Mouse (Mus musculus) gastrocnemius, postnatal 25 days (tissue): ENCODE data around the gene Ewsr1. TPM values are rescaled to one million over a fixed set of nuclear protein-coding genes. Genes with fewer than 3 reads are reported as not detected.
A peak's percentile ranks its signal among the peaks of the same experiment; 100 is the strongest.

Experiments
- DNase-seq: peaks from one replicate; pipeline ENCODE4 v3.0.0; 2022
- long read RNA-seq, 2 experiments: library from polyadenylated mRNA; stranded (forward); transcript quantifications; one replicate each; pipeline ENCODE4 v2.0.0; 2021
- total RNA-seq, 2 experiments: library from RNA; stranded (reverse); gene quantifications; 1 replicate in 1 of 2; 2 replicates in 1 of 2; pipeline ENCODE4 v1.2.3; 2021

The Ewsr1 gene
- total RNA-seq: 10 to 100 TPM; 69.3 to 82.6 TPM
- long read RNA-seq, experiment 1, transcript Ewsr1-203 (17 exons, 2,588 nt): major isoform, 22 of 81 reads
- long read RNA-seq, experiment 1, partial matches to known transcripts: 39 of 81 reads
- long read RNA-seq, experiment 1, other reads (novel, unspliced or antisense): 20 of 81 reads
- long read RNA-seq, experiment 2, transcript Ewsr1-203 (17 exons, 2,588 nt): major isoform, 48 of 132 reads
- long read RNA-seq, experiment 2, partial matches to known transcripts: 50 of 132 reads
- long read RNA-seq, experiment 2, other reads (novel, unspliced or antisense): 32 of 132 reads

DNA sequence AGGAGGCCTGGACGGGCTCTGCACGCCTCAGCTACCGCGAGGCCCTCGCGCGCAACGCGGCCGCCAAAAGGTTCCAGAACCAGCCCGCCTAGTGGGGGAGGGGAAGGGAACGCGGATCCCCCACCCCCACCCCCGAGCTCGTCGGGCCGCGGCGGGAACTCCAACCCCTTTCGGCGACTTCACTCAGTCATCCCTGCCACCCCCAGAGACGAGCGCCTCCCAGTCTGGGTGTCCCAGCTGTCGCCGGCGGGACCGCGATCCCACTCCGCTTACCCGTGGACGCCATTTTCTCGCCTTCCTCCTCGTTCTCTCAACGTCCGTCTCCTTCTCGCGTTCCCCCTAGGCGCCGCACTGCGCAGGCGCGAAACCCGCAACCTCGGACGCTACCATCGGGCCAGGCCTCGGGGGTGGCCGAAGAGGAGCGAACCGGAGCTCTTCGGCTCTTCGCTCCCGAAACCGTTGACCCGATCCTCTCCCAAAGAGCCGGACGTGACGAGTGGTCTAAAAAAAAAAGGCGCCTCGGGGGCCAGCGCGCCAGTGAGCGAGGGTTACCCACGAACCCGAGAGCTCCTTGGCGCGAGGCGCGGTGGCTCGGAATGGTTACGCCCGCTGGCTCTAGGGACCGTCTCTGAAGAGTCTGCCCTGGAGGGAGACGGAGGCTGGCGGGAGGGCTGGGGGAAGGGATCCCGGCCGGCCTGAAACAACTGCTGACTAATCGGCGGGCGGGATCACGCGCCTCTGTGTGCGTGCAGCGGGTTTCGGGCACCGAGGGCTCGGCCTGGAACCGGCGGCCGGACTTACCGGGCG lies at the start of gene Ewsr1, which contains the start of gene Rhbdd3:
TSS of gene Ewsr1 (minus strand) at position 531 of the 807 bp plus-strand sequence.
TSS of gene Rhbdd3 (plus strand) at position 191 of the 807 bp plus-strand sequence.
- peak; percentile 96 for DNase-seq

DNA sequence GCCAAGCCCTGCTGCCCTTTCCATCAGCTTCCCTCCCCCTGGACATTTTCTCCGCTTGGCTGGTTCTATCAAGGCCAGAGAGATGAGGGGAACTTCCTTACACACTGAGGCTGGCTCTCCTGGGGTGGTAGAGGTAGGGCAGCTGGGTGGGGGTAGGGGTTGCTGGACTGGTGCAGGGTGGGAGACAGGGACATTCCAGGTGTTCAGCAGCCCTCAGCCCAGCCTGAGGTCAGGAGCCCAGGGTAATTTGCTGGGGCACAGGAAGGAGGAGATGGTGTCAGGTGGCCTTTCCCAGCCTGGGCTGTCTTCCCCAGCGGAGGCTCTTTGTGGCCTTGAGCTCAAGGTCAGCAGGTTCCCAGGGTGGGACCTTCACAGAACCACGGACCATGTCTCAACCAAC lies 46.5 kb upstream of the Ewsr1 start:
- DNase-seq: no peak

DNA sequence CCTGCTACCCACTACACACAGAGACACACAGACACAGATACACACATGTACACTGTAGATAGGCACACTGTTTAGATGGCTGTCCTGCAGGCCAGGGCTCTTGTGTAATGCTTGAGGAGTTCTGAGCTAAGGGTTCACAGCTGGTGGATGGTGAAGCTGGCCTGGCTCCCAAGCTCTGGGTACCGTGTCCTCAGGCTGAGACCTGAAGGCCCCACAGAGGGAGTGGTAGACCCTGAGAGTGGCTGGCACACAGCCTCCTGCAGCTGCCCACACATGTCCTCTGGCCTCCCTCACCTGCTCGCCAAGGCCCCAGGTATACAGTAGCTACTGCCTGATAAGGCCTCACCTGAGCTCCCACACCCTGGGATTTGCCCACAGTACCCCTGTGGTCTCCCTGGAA lies 42.9 kb upstream of the Ewsr1 start:
- no peak for DNase-seq

DNA sequence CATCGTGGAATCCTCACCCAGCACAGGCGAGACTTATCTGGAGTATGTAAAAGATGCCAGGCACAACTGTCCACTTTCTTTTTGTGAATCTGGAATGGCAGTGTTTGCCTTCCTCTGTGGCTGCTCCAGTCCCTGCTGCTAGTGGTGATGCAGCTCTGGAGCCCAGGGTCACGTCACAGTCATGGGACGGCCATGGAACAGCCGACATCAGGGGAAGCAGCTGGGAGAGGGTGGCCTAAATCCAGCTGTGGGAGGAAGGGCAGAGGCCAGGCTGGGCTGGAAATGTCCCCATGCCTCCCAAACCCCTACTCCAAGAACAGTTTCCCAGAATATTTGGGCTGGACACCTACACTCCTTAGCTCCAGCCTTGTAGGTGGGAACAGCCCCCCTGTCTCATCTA lies 42.2 kb upstream of the Ewsr1 start:
- no peak for DNase-seq

DNA sequence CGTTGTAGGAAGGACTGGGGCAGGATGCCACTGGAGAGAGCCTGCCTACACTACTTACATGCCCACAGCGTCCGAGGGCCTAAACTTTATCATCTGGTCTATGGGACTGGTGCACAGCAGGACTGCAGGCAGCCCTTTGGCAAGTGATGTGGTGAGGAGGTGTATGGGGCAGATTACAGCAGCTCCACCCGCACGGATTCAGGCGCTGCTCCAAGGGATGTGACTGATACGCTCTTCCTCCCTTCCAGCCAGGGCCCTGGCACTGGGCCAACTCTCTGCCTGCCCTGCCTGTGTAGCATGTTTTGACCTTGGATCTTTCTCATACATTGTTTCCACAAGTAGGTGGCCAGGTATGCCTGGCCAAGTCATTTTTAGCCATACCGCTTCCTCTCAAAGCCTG lies 41.6 kb upstream of the Ewsr1 start:
- DNase-seq: peak; percentile 74

DNA sequence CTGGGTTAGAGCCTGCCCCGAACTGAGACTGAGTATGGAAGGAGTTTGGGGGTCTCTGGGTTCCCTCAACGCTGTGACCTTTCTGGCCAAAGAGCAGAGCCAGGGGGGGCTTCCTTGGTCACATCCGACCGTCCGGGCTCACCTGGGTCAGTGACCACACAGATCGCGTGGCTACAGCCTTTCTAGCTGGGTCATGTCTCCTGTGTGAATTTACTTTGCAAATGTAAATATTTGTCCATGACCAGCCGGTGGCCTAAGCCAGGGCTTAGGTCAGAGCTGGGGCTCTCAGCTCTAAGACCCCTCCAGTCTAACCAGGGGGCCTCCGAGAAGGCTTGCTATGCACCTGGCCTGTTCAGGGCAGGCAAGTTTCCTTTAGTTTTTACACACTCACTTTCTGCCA lies 40.3 kb upstream of the Ewsr1 start:
- DNase-seq: no peak

DNA sequence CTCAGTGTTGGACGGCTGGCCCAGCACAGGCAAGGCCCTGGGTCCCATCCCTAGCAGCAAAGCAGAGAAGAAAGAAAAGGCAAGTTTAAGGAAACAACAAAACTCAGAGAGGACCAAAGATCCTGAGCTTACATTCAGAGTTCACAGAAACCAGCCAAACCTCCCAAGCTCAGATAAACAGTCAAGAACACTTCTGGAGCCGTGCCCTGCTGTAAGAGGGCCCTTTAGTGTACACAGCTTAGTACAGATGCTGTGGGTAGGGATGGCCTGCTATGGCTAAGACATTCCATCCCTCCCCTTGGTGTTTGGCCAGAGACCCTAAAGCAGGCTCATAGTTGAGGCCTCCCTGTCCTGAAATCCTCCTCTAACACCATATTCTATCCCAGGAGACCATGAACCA lies 39.6 kb upstream of the Ewsr1 start:
- DNase-seq: no peak

DNA sequence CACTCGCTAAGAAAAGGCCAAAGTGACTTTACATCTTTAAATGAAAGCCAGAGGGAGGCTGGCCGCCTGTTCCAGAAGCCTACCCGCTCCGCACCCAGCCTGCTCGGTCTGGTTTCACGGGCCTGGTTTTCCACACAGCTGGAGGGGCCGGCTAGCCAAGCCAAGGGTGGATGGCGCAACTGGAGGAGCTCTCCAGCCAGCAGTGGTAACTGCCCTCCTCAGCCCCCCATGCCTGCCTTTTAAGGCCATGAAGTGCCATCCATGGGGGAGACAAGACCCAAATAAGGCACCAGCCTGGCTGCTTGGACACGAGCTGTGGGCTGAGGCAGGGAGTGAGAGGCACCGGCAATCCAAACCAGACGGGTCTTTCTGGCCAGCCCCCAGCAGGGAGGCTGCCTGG lies 36.8 kb upstream of the Ewsr1 start:
- peak; percentile 53 for DNase-seq

DNA sequence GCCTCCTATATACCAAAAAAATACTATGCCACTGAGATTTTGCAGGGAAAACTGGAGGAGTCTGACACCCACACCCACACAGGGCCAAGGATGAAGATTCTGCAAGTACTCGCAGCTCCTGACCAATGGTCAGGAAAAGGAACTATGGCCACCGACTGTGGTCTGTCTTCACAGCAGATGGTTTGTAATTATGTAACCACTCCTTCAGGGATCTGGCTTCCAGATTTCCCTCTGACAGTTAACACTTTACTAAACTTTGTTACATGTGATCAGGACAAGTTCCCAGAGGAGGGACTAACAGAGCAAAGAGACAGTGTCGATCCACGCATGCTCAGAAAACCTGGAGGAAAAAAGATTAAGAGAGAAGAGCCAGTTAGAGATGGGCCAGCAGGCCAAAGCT lies 33.7 kb upstream of the Ewsr1 start:
- no peak for DNase-seq

DNA sequence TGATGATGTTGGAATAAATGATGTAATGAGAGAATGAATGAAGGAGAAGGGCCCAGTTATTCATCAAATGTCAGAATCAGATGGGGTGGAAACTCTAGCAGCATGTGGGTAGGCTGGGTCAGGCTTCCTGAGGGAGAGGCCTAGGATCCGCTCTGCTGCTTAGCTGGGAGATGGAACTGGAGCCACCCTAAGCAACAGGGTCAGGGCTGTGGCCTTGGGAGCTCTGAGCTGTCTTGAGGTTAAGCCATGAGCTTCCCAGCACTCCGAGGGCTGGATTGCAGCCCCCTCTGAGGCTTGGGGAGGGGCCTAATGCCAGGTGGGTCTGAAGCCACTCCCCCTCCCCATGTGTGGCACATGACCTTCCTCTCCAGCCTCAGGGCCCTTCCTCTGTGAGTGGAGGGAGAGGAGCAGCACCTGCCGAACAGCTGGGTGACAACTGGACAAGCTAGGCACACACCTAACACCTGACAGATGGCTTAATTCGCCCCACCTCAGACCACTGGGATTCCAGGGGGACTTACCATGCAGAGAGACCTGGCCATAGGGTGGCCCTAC lies 31.1 kb upstream of the Ewsr1 start:
- DNase-seq: no peak

DNA sequence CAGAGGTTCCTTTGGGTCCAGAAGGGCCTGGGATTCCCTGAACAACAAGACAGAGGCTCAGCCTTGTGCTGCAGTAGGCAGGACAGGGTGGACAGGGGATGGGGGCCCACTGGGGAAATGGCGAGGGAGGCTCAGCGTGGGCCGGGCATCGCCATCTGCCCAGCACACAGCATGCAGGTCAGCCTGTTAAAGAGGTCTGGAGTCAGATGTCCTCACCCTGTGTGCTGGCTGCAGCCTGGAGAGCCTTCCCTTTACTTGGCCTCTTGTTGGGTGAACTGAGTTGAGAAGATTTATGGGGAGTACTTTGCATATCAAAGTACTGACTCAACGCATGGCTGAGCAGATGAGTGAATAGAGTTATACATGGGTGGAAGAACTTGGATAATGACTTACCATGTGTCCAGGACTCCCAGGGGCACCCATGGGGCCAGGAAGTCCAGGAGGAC lies 30.0 kb upstream of the Ewsr1 start:
- DNase-seq: no peak

DNA sequence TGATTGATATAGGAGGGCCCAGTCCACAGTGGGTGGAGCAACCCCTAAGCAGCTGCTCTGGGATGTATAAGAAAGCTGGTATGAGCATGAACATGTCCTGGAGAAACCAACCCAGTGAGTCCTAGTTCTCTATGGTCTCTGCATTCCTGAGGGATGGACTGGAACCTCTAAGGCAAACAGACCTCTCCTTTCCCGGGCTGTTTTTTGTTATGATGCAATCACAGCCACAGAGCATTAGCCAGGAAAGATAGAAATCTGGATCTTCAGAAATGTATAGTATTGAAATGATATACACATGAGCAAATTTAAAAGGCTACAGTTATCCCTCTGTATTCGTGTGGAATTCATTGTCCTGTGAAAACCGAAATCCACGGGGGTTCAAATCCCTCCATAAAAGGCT lies 26.6 kb upstream of the Ewsr1 start:
- DNase-seq: no peak

DNA sequence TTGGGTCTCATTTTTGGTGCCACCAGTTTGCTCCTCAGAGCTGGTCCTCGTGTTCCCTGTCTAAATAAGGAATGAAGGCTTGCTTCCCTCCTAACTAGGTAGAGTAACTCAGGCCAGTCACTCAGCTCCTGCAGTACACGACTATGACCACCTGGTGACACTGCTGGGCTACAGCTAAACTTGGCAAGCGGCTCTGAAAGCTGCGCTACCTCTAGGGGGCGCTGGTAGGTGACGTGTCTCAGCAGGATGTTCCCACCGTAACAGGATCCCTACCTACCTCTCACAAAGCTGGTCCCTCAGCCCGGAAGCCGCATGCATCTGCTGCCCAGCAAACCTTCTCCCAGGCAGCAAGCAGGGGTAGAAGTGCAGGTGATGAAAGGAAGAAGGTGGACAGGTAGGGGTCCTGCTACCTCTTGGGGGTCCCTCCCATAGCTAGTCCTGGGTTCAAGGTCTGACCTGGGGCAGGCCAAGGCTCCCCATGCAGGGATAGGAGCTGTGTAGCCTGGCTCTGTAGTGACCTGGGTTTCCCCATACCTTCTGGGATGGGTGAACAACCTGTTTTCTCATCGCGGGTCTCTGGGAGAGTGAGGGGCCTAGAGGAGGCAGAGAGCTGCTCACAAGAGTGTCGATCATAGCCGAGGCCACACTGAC lies 16.0 kb upstream of the Ewsr1 start:
- peak; percentile 77 for DNase-seq

DNA sequence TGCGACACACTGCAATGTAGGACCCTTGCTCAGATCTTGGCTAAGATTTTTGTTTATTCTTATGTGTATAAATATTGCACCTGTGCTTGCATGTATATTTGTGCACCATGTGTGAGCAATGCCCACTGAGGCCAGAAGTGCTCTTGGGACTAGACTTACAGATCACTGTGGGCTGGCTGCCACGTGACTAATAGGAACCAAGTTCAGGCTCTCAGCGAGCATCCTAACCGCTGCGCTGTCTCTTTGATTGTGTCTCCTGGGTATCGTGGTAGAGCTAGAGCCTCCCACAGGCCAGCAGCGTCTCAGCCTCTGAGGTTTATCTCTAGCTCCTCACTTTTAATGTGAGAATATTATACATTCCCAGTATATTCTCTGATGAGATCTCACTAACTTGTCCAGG lies 14.6 kb upstream of the Ewsr1 start:
- no peak for DNase-seq

DNA sequence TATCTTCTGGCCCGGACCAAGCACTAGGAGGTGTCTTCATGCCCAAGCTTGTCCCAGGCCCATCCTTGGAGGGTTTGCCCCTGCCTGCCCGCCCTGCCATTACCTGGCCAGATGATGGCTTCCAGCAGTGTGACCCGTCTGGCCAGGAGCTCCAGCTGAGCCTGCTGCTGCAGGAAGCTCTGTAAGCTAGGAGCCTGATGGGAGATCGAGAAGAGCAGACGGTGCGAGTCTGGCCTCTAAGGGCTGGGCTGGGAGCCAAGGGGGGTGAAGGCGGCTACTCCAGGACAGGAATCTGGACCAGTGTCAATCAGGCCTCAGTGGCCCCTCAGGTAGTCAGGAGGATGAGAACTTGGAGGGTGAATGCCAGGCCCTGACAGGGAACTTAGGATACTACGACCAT lies 10.4 kb upstream of the Ewsr1 start:
- peak; percentile 5 for DNase-seq

DNA sequence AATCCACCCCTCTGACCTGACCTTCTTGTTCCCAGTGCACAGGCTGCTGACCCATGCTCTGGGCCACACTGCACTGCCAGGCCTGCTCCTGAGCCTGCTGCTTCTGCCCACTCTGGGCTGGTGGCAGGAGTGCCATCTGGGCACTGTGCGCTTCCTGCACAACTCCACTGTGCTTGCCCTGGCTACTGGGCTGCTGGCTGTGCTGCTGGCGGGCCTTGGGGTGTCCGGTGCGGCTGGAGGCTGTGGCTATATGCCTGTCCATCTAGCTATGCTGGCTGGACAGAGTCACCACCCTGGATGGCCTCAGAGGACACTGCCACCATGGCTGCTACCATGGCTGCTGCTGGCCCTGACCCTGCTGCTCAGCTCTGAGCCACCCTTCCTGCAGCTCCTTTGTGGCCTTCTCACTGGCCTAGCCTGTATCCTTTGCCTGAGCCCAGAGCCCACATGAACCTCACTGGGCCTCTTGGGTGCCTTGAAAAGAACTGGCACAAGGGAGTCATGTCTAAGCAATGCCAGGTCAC lies 5.0 kb upstream of the Ewsr1 start:
- peak; percentile 44 for DNase-seq

DNA sequence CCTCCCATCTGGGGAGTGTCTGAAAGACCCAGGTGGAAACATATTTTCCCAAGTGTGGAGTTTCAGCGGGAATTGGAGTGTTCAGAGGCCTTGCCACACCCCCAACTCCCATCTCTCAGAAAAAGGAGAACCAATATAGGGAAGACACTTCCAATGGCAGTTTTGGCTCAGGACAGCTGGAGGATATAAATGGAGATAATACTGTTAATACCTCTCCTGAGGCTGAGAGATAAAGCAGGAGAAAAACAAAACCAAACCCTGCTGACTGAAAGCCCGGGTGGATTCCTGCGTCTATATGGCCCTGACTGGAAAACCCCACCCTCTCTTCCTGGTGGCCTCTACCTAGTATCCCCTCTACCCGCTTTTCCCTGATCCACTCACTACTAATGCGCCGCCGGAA lies 3.3 kb upstream of the Ewsr1 start:
- DNase-seq: no peak

DNA sequence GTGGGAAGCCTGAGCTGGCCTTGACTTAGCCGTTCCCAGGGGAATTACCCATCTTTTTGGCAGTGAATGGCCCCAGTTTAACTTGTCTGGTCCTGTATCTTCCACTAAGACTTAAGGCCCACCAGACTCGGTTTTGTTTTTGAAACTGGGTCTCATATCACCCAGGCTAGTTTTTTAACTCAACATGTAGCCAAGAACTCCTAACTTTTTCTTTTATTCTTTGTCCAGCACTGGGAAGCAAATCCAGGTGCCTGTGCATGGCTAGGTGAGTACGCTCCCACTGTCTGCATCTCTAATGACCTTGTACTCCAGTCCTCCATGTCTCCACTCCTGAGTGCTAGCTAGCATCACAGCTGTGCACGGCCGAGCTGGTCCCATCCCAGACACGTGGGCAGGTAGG lies 2.6 kb upstream of the Ewsr1 start:
- DNase-seq: peak; percentile 13

DNA sequence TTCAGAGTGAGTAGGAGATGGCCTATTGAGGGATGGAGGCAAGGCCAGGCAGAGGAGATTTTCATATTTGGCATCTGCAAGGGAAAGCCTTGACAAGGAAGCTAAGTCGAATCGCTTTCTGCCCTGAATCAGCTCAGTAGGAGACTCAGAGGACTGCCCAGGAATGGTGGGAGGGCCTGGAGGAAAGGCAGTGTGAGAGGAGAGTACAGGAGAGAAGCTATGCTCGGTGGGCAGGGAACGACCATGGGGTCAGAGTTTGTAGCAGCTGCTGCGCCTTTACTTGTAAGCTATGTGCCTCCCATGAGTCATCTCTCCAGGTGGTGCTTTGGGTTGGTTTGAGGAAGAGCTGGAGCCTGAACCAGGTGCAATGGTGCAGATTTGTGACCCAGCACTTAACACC lies 1.7 kb upstream of the Ewsr1 start:
- peak; percentile 4 for DNase-seq

DNA sequence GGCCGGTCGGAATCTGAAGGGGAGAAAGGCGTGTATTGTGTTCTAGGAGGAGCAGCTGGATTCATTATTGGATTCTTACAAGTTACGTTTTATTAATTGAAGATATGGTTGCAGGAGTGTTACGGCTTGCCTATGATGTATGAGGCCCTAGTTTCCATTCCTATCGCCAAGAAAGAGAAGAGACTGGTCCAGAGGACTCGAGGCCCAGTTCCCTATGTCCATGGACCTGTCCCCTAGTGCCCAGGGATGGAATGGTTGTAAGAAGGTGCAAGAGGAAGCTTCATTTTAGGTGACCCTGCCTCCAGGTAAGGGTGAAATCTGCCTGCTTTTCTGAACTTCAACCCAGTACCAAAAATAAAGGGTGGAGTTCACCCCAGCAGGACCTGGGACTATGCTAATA lies 1.2 kb upstream of the Ewsr1 start:
- DNase-seq: no peak

DNA sequence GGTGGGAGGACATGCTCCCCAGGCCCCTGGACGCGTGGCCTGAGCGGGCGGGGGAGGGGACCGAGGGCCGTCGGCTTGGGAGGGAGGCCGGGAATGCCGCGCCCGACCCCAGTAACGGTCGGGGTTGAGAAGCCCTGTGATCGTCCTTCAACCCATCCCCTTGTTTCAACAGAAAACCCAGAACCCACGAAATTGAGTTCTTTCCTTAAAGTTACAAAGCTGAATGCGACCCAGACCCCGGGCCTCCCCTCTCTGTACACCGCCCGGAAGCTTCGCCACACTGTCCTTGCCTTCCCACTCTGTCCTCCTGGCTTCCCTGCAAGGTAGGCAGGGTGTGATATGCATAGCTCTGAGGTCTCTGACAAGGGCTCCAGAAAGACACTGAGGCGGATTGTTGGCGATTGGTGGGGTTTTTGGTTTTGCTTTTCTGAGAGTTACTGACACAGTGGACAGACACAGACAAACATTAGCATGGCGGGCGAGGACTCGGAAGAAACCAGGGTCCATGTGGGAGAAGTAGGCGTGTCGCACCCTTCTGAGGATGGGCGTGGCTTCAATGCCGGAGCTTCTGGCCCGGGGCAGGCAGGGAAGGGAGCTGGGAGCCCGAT lies 614 bp upstream of the Ewsr1 start:
- peak; percentile 75 for DNase-seq
